In the genomic region with DNA sequence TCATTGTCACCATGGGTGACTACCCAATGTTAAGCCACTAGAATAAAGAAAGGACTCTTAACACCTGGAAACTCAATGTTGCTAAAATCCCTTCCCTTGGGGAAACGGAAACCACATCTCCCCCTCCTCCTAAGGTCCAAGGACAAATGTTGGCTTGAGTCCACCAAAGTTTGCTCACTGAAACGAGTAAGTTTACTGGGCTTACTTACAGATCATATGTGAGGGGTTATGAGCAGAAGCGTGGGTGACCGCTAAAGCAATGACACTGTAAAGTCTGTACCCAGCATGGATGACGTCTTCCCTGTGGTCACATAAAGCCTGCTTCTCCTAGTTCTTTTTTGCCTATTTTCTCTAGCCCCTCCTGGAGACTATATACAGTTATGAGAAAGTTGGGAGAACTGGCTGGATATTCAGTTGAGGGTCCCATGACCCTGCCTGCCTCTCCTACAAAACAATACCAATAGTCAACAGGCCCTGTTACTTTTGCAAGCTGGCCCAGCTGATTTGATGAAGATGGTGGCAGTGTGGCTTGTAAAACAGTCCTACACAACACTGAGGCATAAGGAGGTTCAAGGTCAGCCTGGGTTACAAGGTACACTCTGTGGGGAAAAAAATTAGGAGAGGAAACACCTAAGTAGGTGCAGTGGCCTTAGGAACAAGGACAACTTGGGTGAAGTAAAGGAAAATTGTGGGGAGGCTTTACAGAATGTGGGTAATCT, we compare ENCODE assay signal across 9 mouse cellular contexts. TPM values are rescaled to one million over a fixed set of nuclear protein-coding genes. Genes with fewer than 3 reads are reported as not detected.
DNase-seq lines count a peak whose midpoint lies in the region; ATAC-seq and TF ChIP-seq lines count a peak whose summit lies in the region.
"Had no signal": no experiment of that assay in that cellular context is flagged by ENCODE, and none has a peak within 500 bp of the region (broad histone marks: within the 10 kb centered on the region; RNA-seq: fewer than 3 reads in every experiment).

No protein-coding gene starts in this region.

- H3K36me3 ChIP-seq in hindbrain, embryonic 15.5 days: peaks cover 18% of the 10 kb centered on the region
- H3K36me3 ChIP-seq in hindbrain, embryonic 14.5 days (replicated peaks; ENCODE audit: control insufficient read depth, insufficient read depth): peaks cover 28% of the 10 kb centered on the region
- H3K36me3 ChIP-seq in MEL (ENCODE audit: control insufficient read depth in 1 of 2, insufficient read depth in 2 of 2, low read length in 2 of 2): peaks cover 6 to 11% of the 10 kb centered on the region in 2 experiments
- peaks cover 27% of the 10 kb centered on the region for H3K36me3 ChIP-seq in liver, embryonic 13.5 days

- no peak overlapping the region for H3K27ac ChIP-seq in hindbrain, embryonic 15.5 days (replicated peaks)
- H3K27ac ChIP-seq in hindbrain, embryonic 14.5 days: no peak overlapping the region
- H3K27ac ChIP-seq in MEL (ENCODE audit: control insufficient read depth, low read depth, low read length): no peak overlapping the region
- no peak overlapping the region for H3K27ac ChIP-seq in liver, embryonic 13.5 days
- H3K27ac ChIP-seq: macrophage had no signal

- no peak for TF ChIP-seq EP300 in MEL (IDR thresholded peaks at IDR 0.05; ENCODE audit: low read depth in 1 of 2, low read length in 2 of 2)

- no peak overlapping the region for H3K9ac ChIP-seq in hindbrain, embryonic 15.5 days
- no peak overlapping the region for H3K9ac ChIP-seq in hindbrain, embryonic 14.5 days
- H3K9ac ChIP-seq in MEL (ENCODE audit: control insufficient read depth, low read depth, low read length, poor library complexity, severe bottlenecking): no peak overlapping the region
- H3K9ac ChIP-seq in liver, embryonic 13.5 days: no peak overlapping the region

- H3K4me3 ChIP-seq in hindbrain, embryonic 15.5 days: no peak overlapping the region
- no peak overlapping the region for H3K4me3 ChIP-seq in hindbrain, embryonic 14.5 days (replicated peaks; ENCODE audit: low read length)
- no peak overlapping the region for H3K4me3 ChIP-seq in MEL (ENCODE audit: control insufficient read depth in 1 of 2, insufficient read depth in 1 of 2, low read depth in 2 of 2, low read length in 2 of 2)
- no peak overlapping the region for H3K4me3 ChIP-seq in liver, embryonic 13.5 days (replicated peaks)

- WGBS in hindbrain, embryonic 15.5 days: 82% methylated on average over 5 of the region's 5 CpGs
- 81% methylated on average over 5 of the region's 5 CpGs for WGBS in hindbrain, embryonic 14.5 days
- WGBS in liver, embryonic 13.5 days (ENCODE audit: insufficient replicate concordance): 73% methylated on average over 5 of the region's 5 CpGs

- peaks cover 28% of the 10 kb centered on the region for H3K4me1 ChIP-seq in hindbrain, embryonic 15.5 days (replicated peaks)
- H3K4me1 ChIP-seq in hindbrain, embryonic 14.5 days (replicated peaks; ENCODE audit: control insufficient read depth, insufficient read depth, low read length): peaks cover 18% of the 10 kb centered on the region
- H3K4me1 ChIP-seq in MEL (ENCODE audit: control insufficient read depth in 1 of 2, insufficient read depth in 2 of 2, low read length in 2 of 2): peaks cover 0 to 3% of the 10 kb centered on the region in 2 experiments; a peak in 1 of 4 replicates
- H3K4me1 ChIP-seq in liver, embryonic 13.5 days (replicated peaks): peaks cover 12% of the 10 kb centered on the region; the same call in 1 of the 2 replicates

- no peak overlapping the region for H3K4me2 ChIP-seq in hindbrain, embryonic 15.5 days
- H3K4me2 ChIP-seq in hindbrain, embryonic 14.5 days (replicated peaks): no peak overlapping the region
- no peak overlapping the region for H3K4me2 ChIP-seq in liver, embryonic 13.5 days

- peaks cover 3% of the 10 kb centered on the region; the same call in 1 of the 2 replicates for H3K79me2 ChIP-seq in MEL (ENCODE audit: control insufficient read depth, insufficient read depth, low read length, poor library complexity)

- 0 out of 2 replicates have a peak, but pooled peaks have one; percentile 13 for ATAC-seq in hindbrain, embryonic 15.5 days (ENCODE audit: low FRiP score, low read depth)
- no peak for ATAC-seq in hindbrain, embryonic 14.5 days (ENCODE audit: low FRiP score)
- peak; percentile 2; the same call in 1 of the 2 replicates for ATAC-seq in liver, embryonic 13.5 days (ENCODE audit: low read depth)
- no peak for ATAC-seq in CD4-positive, CD25-positive, alpha-beta regulatory T cell, adult 4 months

- H3K9me3 ChIP-seq in hindbrain, embryonic 15.5 days: no peaks in the 10 kb centered on the region
- H3K9me3 ChIP-seq in hindbrain, embryonic 14.5 days (ENCODE audit: control insufficient read depth, low read length): no peaks in the 10 kb centered on the region
- H3K9me3 ChIP-seq in MEL (replicated peaks; ENCODE audit: insufficient read depth, low read length): no peaks in the 10 kb centered on the region
- no peaks in the 10 kb centered on the region for H3K9me3 ChIP-seq in liver, embryonic 13.5 days (replicated peaks)

- TF ChIP-seq POLR2A in MEL (IDR thresholded peaks at IDR 0.05; ENCODE audit: control insufficient read depth in 1 of 2, insufficient read depth in 1 of 2, low read depth in 1 of 2, low read length in 2 of 2, poor library complexity in 1 of 2): no peak

- DNase-seq in hindbrain, embryonic 14.5 days (ENCODE audit: low spot score): no peak
- peak; percentile 53 for DNase-seq in 416B (ENCODE audit: low read depth)
- no peak for DNase-seq in MEL (ENCODE audit: low read depth, low spot score)
- no peak for DNase-seq in liver, embryonic 13.5 days
- DNase-seq in left cerebral cortex, adult 9 months (ENCODE audit: low spot score in 2 of 2): no peak

- TF ChIP-seq CTCF in MEL (IDR thresholded peaks at IDR 0.05 in 2 of 3, conservative IDR thresholded peaks at IDR 0.05 in 1 of 3; ENCODE audit: control insufficient read depth in 1 of 3, insufficient read depth in 1 of 3, low read depth in 2 of 3, low read length in 3 of 3, poor library complexity in 1 of 3, severe bottlenecking in 1 of 3): no peak

- no peaks in the 10 kb centered on the region for H3K27me3 ChIP-seq in hindbrain, embryonic 15.5 days
- no peaks in the 10 kb centered on the region for H3K27me3 ChIP-seq in hindbrain, embryonic 14.5 days (ENCODE audit: control insufficient read depth, insufficient read depth, low read length)
- no peaks in the 10 kb centered on the region for H3K27me3 ChIP-seq in MEL (ENCODE audit: control insufficient read depth in 1 of 2, insufficient read depth in 2 of 2, low read length in 2 of 2)
- no peaks in the 10 kb centered on the region for H3K27me3 ChIP-seq in liver, embryonic 13.5 days

- TF ChIP-seq RAD21 in MEL (IDR thresholded peaks at IDR 0.05; ENCODE audit: low read depth, low read length): no peak

RNA-seq across cellular contexts. Expression of a gene that starts 7.0 kb away (rescaled TPM):
- polyA plus RNA-seq in hindbrain, embryonic 15.5 days (2015; fragmentation: Nextera tagmentation; extraction: Ambion mirVana): 0.56 and 0.65 TPM in 2 replicates
- polyA plus RNA-seq in hindbrain, embryonic 14.5 days (2014; fragmentation: Nextera tagmentation; extraction: Ambion mirVana): 0.63 TPM in 1 of 2 replicates, not detected in the other
- 0.65 TPM in 2 replicates for total RNA-seq in MEL (2012; rRNA removed)
- polyA plus RNA-seq in MEL (2012; ENCODE audit: insufficient read depth in 1 of 2, insufficient read length in 2 of 2, low read depth in 1 of 2, low replicate concordance in 2 of 2, missing spikeins in 1 of 2): under 1 TPM in 1 of 2 experiments, not detected in 1; 0.96 TPM
- polyA plus RNA-seq in liver, embryonic 13.5 days (2015; fragmentation: Nextera tagmentation; extraction: Ambion mirVana): 0.10 and 0.21 TPM in 2 replicates
- 1 to 10 TPM in 1 of 2 experiments, under 1 TPM in 1; 0.70 to 1.0 TPM for polyA plus RNA-seq in CD4-positive, CD25-positive, alpha-beta regulatory T cell, adult 4 months (2017; shearing (Covaris generic))
- total RNA-seq: midbrain, postnatal 0 days had no signal
- polyA plus RNA-seq: macrophage had no signal

RNA-seq across cellular contexts. Expression of a gene that starts 7.9 kb away (rescaled TPM):
- polyA plus RNA-seq in hindbrain, embryonic 15.5 days (2015; fragmentation: Nextera tagmentation; extraction: Ambion mirVana): 1,393 and 1,417 TPM in 2 replicates
- 1,333 and 1,355 TPM in 2 replicates for polyA plus RNA-seq in hindbrain, embryonic 14.5 days (2014; fragmentation: Nextera tagmentation; extraction: Ambion mirVana)
- 511 and 526 TPM in 2 replicates for total RNA-seq in MEL (2012; rRNA removed)
- 1,000 to 10,000 TPM in 1 of 2 experiments, 100 to 1,000 TPM in 1; 113 to 1,075 TPM for polyA plus RNA-seq in MEL (2012; ENCODE audit: insufficient read depth in 1 of 2, insufficient read length in 2 of 2, low read depth in 1 of 2, low replicate concordance in 2 of 2, missing spikeins in 1 of 2)
- polyA plus RNA-seq in liver, embryonic 13.5 days (2015; fragmentation: Nextera tagmentation; extraction: Ambion mirVana): 517 and 564 TPM in 2 replicates
- 1,000 to 10,000 TPM in 1 of 2 experiments, 100 to 1,000 TPM in 1; 954 to 1,216 TPM for polyA plus RNA-seq in CD4-positive, CD25-positive, alpha-beta regulatory T cell, adult 4 months (2017; shearing (Covaris generic))

RNA-seq across cellular contexts. Expression of a gene that starts 41.2 kb away (rescaled TPM):
- 46.6 and 52.4 TPM in 2 replicates for polyA plus RNA-seq in hindbrain, embryonic 15.5 days (2015; fragmentation: Nextera tagmentation; extraction: Ambion mirVana)
- polyA plus RNA-seq in hindbrain, embryonic 14.5 days (2014; fragmentation: Nextera tagmentation; extraction: Ambion mirVana): 36.5 and 39.9 TPM in 2 replicates
- total RNA-seq in MEL (2012; rRNA removed): 51.4 and 53.1 TPM in 2 replicates
- 10 to 100 TPM in 1 of 2 experiments, not detected in 1; 98.3 TPM for polyA plus RNA-seq in MEL (2012; ENCODE audit: insufficient read depth in 1 of 2, insufficient read length in 2 of 2, low read depth in 1 of 2, low replicate concordance in 2 of 2, missing spikeins in 1 of 2)
- 66.1 and 76.3 TPM in 2 replicates for polyA plus RNA-seq in liver, embryonic 13.5 days (2015; fragmentation: Nextera tagmentation; extraction: Ambion mirVana)
- polyA plus RNA-seq in CD4-positive, CD25-positive, alpha-beta regulatory T cell, adult 4 months (2017; shearing (Covaris generic)): 10 to 100 TPM in 1 of 2 experiments, 1 to 10 TPM in 1; 5.9 to 11.6 TPM

RNA-seq across cellular contexts. Expression of a gene that starts 51.8 kb away (rescaled TPM):
- 10.9 and 11.6 TPM in 2 replicates for polyA plus RNA-seq in hindbrain, embryonic 15.5 days (2015; fragmentation: Nextera tagmentation; extraction: Ambion mirVana)
- polyA plus RNA-seq in hindbrain, embryonic 14.5 days (2014; fragmentation: Nextera tagmentation; extraction: Ambion mirVana): 6.8 and 10.2 TPM in 2 replicates
- total RNA-seq in MEL (2012; rRNA removed): 26.0 and 27.4 TPM in 2 replicates
- 100 to 1,000 TPM in 1 of 2 experiments, 10 to 100 TPM in 1; 55.3 to 549 TPM for polyA plus RNA-seq in MEL (2012; ENCODE audit: insufficient read depth in 1 of 2, insufficient read length in 2 of 2, low read depth in 1 of 2, low replicate concordance in 2 of 2, missing spikeins in 1 of 2)
- polyA plus RNA-seq in liver, embryonic 13.5 days (2015; fragmentation: Nextera tagmentation; extraction: Ambion mirVana): 5.8 and 6.2 TPM in 2 replicates
- 1 to 10 TPM; 8.4 to 8.6 TPM for polyA plus RNA-seq in CD4-positive, CD25-positive, alpha-beta regulatory T cell, adult 4 months (2017; shearing (Covaris generic))

RNA-seq across cellular contexts. Expression of a gene that starts 59.3 kb away (rescaled TPM):
- 39.4 and 42.8 TPM in 2 replicates for polyA plus RNA-seq in hindbrain, embryonic 15.5 days (2015; fragmentation: Nextera tagmentation; extraction: Ambion mirVana)
- polyA plus RNA-seq in hindbrain, embryonic 14.5 days (2014; fragmentation: Nextera tagmentation; extraction: Ambion mirVana): 34.3 and 36.7 TPM in 2 replicates
- total RNA-seq in MEL (2012; rRNA removed): 87.6 and 88.6 TPM in 2 replicates
- polyA plus RNA-seq in MEL (2012; ENCODE audit: insufficient read depth in 1 of 2, insufficient read length in 2 of 2, low read depth in 1 of 2, low replicate concordance in 2 of 2, missing spikeins in 1 of 2): 100 to 1,000 TPM in 1 of 2 experiments, 10 to 100 TPM in 1; 73.7 to 264 TPM
- 30.7 and 31.8 TPM in 2 replicates for polyA plus RNA-seq in liver, embryonic 13.5 days (2015; fragmentation: Nextera tagmentation; extraction: Ambion mirVana)
- polyA plus RNA-seq in CD4-positive, CD25-positive, alpha-beta regulatory T cell, adult 4 months (2017; shearing (Covaris generic)): 1 to 10 TPM; 4.3 to 7.5 TPM

Comparison
In these comparisons a context has a peak if more than half of its experiments do, and no peak if none do; other contexts are left out.
1. ATAC-seq: peak in hindbrain, embryonic 15.5 days (single experiment) and liver, embryonic 13.5 days (single experiment); none in hindbrain, embryonic 14.5 days (single experiment) and CD4-positive, CD25-positive, alpha-beta regulatory T cell, adult 4 months (single experiment).